Mouse (Mus musculus): ENCODE measurements around the gene Auts2.

DNA sequence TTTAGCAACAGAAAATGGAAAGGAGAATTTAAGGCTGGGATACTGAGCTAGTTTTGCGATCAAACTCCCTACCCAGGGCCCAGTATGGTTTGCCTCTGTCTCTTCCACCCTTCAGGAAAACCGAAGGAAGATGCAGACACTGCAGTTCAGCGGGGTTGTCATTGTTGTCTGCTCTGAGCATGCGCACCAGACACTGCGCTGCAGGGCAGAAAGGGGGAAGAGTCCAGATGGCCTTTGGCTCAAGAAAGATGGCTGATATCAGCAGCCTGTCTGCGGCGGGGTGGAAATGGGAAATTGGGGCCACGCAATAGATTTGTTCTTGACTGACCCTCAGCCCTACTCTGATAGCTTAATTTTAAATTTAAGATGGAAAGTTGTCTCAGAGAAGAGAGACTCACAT lies 1147.4 kb downstream of the Auts2 start:
- TF ChIP-seq ZNF384 (IDR thresholded peaks at IDR 0.05; ENCODE audit: low read depth, low read length) (no peak), HCFC1 (IDR thresholded peaks at IDR 0.05; ENCODE audit: borderline replicate concordance, insufficient read depth, low read length) (no peak), CHD2 (IDR thresholded peaks at IDR 0.05; ENCODE audit: low read depth, low read length) (no peak), ZC3H11A (IDR thresholded peaks at IDR 0.05; ENCODE audit: borderline replicate concordance, low read depth, low read length) (no peak)
